Mouse (Mus musculus) intestine, embryonic 16.5 days (tissue): Measurements from ENCODE around the gene Ltbp1. TPM values are rescaled to one million over a fixed set of nuclear protein-coding genes. Genes with fewer than 3 reads are reported as not detected.

Experiments used
- ATAC-seq: fragments of 200-750 bp; cut with Nextera tagmentation; 2 replicates; pipeline ENCODE4 v1.8.0; 2017; ENCODE audit warnings: moderate TSS enrichment, moderate library complexity
- H3K27ac ChIP-seq: fragments of 300-500 bp; sonication (generic); 2 replicates; pipeline ENCODE4 v1.5.1; 2014; ENCODE audit warnings: mild to moderate bottlenecking, low read length
- H3K27me3 ChIP-seq: fragments of 300-500 bp; sonication (generic); replicated peaks from 2 replicates; pipeline ENCODE4 v1.6.1; 2014; ENCODE audit warnings: low read length, control low read depth, mixed read lengths; ENCODE audit not compliant: control insufficient read depth, insufficient read depth
- H3K36me3 ChIP-seq: fragments of 300-500 bp; sonication (generic); 2 replicates; pipeline ENCODE4 v1.6.1; 2014; ENCODE audit warnings: low read length, control low read depth; ENCODE audit not compliant: control insufficient read depth, insufficient read depth
- H3K4me1 ChIP-seq: fragments of 300-500 bp; sonication (generic); 2 replicates; pipeline ENCODE4 v1.6.1; 2014; ENCODE audit warnings: low read length, control low read depth, mixed read lengths; ENCODE audit not compliant: control insufficient read depth, insufficient read depth
- H3K4me2 ChIP-seq: fragments of 300-500 bp; sonication (generic); 2 replicates; pipeline ENCODE4 v1.6.1; 2014; ENCODE audit warnings: low read depth, low read length, control low read depth
- H3K4me3 ChIP-seq: fragments of 300-500 bp; sonication (generic); 2 replicates; pipeline ENCODE4 v1.5.1; 2014; ENCODE audit warnings: mild to moderate bottlenecking, low read length
- H3K9ac ChIP-seq: fragments of 300-500 bp; sonication (generic); 2 replicates; pipeline ENCODE4 v1.6.1; 2014; ENCODE audit warnings: low read depth, low read length
- H3K9me3 ChIP-seq: fragments of 300-500 bp; sonication (generic); 2 replicates; pipeline ENCODE4 v1.6.1; 2016; ENCODE audit warnings: low read length, control low read depth; ENCODE audit not compliant: control insufficient read depth
- WGBS: fragments of 180-500 bp; shearing (Covaris S2); extraction: QIAGEN DNeasy Blood & Tissue Kit; methylation state at CpG from one replicate; pipeline ENCODE4 v1.1.7; 2014; 5-methylcytosine and 5-hydroxymethylcytosine counted together
- polyA plus RNA-seq: library from polyadenylated mRNA; unstranded; fragments of >200 nt; fragmentation: Nextera tagmentation; extraction: Ambion mirVana; gene quantifications from 2 replicates; pipeline ENCODE4 v1.2.1, GENCODE M21; 2015

Ltbp1 gene
- polyA plus RNA-seq, result 12.2 and 13.6 TPM in 2 replicates

- H3K27ac ChIP-seq, result peak within 1 kb of the TSS; percentile 84
- peak; percentile 88 for ATAC-seq
- peak within 1 kb of the TSS; percentile 99 for H3K4me2 ChIP-seq
- H3K4me3 ChIP-seq, result peak within 1 kb of the TSS; percentile 88
- H3K36me3 ChIP-seq, result no peaks in the 10 kb centered on the region
- WGBS, result under 1% methylated on average over 26 of the region's 27 CpGs
- H3K4me1 ChIP-seq, result no peaks in the 10 kb centered on the region
- no peaks in the 10 kb centered on the region for H3K27me3 ChIP-seq
- peak within 1 kb of the TSS; percentile 81 for H3K9ac ChIP-seq
- H3K9me3 ChIP-seq, result no peaks in the 10 kb centered on the region
Measured at GRCm38 (mm10) chr17:75005281-75005684, at the start of gene Ltbp1. Ltbp1 (plus strand) TSS chr17:75005568.

GRCm38 (mm10) chr17:74959481-74960245 lies 45.7 kb upstream of the Ltbp1 start:
- no peak overlapping the region for H3K4me2 ChIP-seq
- 60% methylated on average over 6 of the region's 6 CpGs for WGBS
- no peaks in the 10 kb centered on the region for H3K27me3 ChIP-seq
- no peaks in the 10 kb centered on the region for H3K9me3 ChIP-seq
- H3K4me3 ChIP-seq, result no peak overlapping the region
- no peaks in the 10 kb centered on the region for H3K36me3 ChIP-seq
- no peaks in the 10 kb centered on the region for H3K4me1 ChIP-seq
- no peak for ATAC-seq
- no peak overlapping the region for H3K9ac ChIP-seq
- no peak overlapping the region for H3K27ac ChIP-seq

GRCm38 (mm10) chr17:74963222-74963621 lies 42.1 kb upstream of the Ltbp1 start:
- no peak overlapping the region for H3K27ac ChIP-seq
- no peak overlapping the region for H3K4me2 ChIP-seq
- ATAC-seq, result no peak
- H3K36me3 ChIP-seq, result no peaks in the 10 kb centered on the region
- H3K4me3 ChIP-seq, result no peak overlapping the region
- H3K4me1 ChIP-seq, result 0 out of 2 replicates have a peak, but pooled peaks cover 2% of the 10 kb centered on the region
- H3K9me3 ChIP-seq, result no peaks in the 10 kb centered on the region
- H3K9ac ChIP-seq, result no peak overlapping the region
- H3K27me3 ChIP-seq, result no peaks in the 10 kb centered on the region
- 97% methylated on average over 8 of the region's 8 CpGs for WGBS

DNA sequence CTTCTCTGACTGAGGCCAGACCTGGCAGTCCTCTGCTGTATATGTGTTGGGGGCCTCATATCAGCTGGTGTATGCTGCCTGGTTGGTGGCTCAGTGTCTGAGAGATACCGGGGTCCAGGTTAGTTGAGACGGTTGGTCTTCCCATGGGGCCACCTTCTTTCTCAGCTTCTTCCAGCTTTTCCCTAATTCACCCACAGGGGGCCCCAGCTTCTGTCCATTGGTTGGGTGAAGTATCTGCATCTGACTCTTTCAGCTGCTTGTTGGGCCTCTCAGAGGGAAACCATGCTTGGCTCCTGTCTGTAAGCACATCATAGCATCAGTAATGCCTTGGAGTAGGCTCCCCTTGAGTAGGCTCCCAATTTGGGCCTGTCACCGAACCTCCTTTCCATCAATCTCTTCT lies 41.5 kb upstream of the Ltbp1 start:
- no peak for ATAC-seq
- H3K4me3 ChIP-seq, result no peak overlapping the region
- no peak overlapping the region for H3K9ac ChIP-seq
- no peak overlapping the region for H3K27ac ChIP-seq
- 0 out of 2 replicates have a peak, but pooled peaks cover 4% of the 10 kb centered on the region for H3K4me1 ChIP-seq
- H3K4me2 ChIP-seq, result no peak overlapping the region
- WGBS, result 94% methylated on average over 3 of the region's 3 CpGs
- H3K36me3 ChIP-seq, result no peaks in the 10 kb centered on the region
- no peaks in the 10 kb centered on the region for H3K27me3 ChIP-seq
- no peaks in the 10 kb centered on the region for H3K9me3 ChIP-seq

- Histone ChIP-seq H3K36me3 (no peaks in the 10 kb centered on the region), H3K27ac (no peak overlapping the region), H3K9me3 (no peaks in the 10 kb centered on the region), H3K27me3 (no peaks in the 10 kb centered on the region), H3K4me1 (0 out of 2 replicates have a peak, but pooled peaks cover 4% of the 10 kb centered on the region), H3K4me3 (no peak overlapping the region), H3K9ac (no peak overlapping the region), H3K4me2 (no peak overlapping the region)
- ATAC-seq, result no peak
- 71% methylated on average over 7 of the region's 7 CpGs for WGBS
Measured at GRCm38 (mm10) chr17:74967298-74967848, 38.0 kb upstream of the Ltbp1 start.

DNA sequence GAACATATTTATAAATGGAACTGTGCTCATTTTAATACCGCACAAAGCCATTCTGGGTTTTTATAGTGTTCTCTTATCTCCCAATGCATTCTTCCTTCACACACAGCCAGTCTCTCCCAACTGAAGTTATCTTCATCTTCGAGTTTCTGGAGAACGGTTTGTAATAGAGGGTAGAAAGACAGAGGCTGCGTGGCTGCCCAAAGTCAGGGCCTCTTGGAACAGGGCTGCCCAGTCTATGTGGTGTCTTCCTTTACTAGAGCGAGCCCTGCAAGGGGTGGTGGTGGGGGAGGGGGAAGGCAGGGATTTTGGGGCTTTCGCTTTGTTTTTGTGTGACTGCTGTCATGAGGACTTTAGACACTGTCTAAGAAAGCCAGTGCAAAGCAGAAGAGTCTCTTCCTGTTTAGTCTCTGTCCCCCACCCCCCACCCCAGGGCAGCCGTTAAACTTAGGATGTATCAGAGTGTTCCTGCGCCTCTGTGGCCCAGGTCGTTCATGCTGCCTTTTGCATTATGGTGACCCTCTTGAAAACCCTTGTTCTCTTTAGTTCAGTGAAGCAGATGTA lies 37.1 kb upstream of the Ltbp1 start:
- Histone ChIP-seq H3K4me2 (no peak overlapping the region), H3K27me3 (no peaks in the 10 kb centered on the region), H3K27ac (no peak overlapping the region), H3K9ac (no peak overlapping the region), H3K9me3 (no peaks in the 10 kb centered on the region), H3K36me3 (no peaks in the 10 kb centered on the region), H3K4me1 (0 out of 2 replicates have a peak, but pooled peaks cover 4% of the 10 kb centered on the region), H3K4me3 (no peak overlapping the region)
- ATAC-seq, result peak; percentile 56; the same call in 1 of the 2 replicates
- 56% methylated on average over 9 of the region's 9 CpGs for WGBS

GRCm38 (mm10) chr17:74968738-74969271 lies 36.6 kb upstream of the Ltbp1 start:
- no peaks in the 10 kb centered on the region for H3K27me3 ChIP-seq
- H3K9me3 ChIP-seq, result no peaks in the 10 kb centered on the region
- no peak for ATAC-seq
- 0 out of 2 replicates have a peak, but pooled peaks cover 4% of the 10 kb centered on the region for H3K4me1 ChIP-seq
- no peak overlapping the region for H3K4me2 ChIP-seq
- H3K27ac ChIP-seq, result no peak overlapping the region
- no peak overlapping the region for H3K4me3 ChIP-seq
- no peak overlapping the region for H3K9ac ChIP-seq
- no peaks in the 10 kb centered on the region for H3K36me3 ChIP-seq
- 44% methylated on average over 16 of the region's 16 CpGs for WGBS

GRCm38 (mm10) chr17:74975192-74975591 lies 30.2 kb upstream of the Ltbp1 start:
- no peaks in the 10 kb centered on the region for H3K36me3 ChIP-seq
- 66% methylated on average over 6 of the region's 6 CpGs for WGBS
- H3K27me3 ChIP-seq, result no peaks in the 10 kb centered on the region
- H3K4me3 ChIP-seq, result no peak overlapping the region
- H3K27ac ChIP-seq, result no peak overlapping the region
- H3K4me1 ChIP-seq, result peaks cover 8% of the 10 kb centered on the region
- ATAC-seq, result no peak
- no peak overlapping the region for H3K4me2 ChIP-seq
- no peaks in the 10 kb centered on the region for H3K9me3 ChIP-seq
- no peak overlapping the region for H3K9ac ChIP-seq

GRCm38 (mm10) chr17:74976167-74976985 lies 29.0 kb upstream of the Ltbp1 start:
- Histone ChIP-seq H3K9me3 (no peaks in the 10 kb centered on the region), H3K9ac (no peak overlapping the region), H3K27ac (no peak overlapping the region), H3K4me1 (peaks cover 8% of the 10 kb centered on the region), H3K4me2 (no peak overlapping the region), H3K27me3 (no peaks in the 10 kb centered on the region), H3K36me3 (no peaks in the 10 kb centered on the region), H3K4me3 (no peak overlapping the region)
- peak; percentile 79 for ATAC-seq
- 58% methylated on average over 8 of the region's 8 CpGs for WGBS
